Mouse (Mus musculus): Measurements from ENCODE around the gene Sis.

Gene Sis

DNA sequence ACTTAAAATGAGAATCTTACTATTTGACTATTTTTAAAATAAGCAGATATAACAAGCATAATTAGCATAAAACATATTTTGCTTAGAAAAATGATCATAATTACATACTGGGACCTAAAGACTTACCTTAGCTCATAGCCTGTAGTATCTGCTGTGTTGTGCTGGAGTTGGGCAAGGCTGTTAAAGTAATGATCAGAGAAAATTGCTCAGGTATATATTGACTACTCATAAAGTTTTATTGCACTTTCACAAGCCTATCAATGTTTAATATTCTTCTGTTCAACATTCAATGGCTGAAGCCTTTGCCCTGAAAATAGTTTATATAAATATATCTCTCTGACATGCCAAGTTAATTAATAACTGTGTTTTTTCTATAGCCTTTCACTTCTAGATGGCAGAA lies at the start of gene Sis:
Gene Sis (minus strand): TSS at position 189 of the 400 bp plus-strand sequence.
- DNase-seq (ENCODE audit: low spot score in 2 of 2) = no peak

GRCm38 (mm10) chr3:73006045-73006444 lies 38.4 kb upstream of the Sis start:
- DNase-seq (ENCODE audit: low spot score in 2 of 2) = no peak

DNA sequence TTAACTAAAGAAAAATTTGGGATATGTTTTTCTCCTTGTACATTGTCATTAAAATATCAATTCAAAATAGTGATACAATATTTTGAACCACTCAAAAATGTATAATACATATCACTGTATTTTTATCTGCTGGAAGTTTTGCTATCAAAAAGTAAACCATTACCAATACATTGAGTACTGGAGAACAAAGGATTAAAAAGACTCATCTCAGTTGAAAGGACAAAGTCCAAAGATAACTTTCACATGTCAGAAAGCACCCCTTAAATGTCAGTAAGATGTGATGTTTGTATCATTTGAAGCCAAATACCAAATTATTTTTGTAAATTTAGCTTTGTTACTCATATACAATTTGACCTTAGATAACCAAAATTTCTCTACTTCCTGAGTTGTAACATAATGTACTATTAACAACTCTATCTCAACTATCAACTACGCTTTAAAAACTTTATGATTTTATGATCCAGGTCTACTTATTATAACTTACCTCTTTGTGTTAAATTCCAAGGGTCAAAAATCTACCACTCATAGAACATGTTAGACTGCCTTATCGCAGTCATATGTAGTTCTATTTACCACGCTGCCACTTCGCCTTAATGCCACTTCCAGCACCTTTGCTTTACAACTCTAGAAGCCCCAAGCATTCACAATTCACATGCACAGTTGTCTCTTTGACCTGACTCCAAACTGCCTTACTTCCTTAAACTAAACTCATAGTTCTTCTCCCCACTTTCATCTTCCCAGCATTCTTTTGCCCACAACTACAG lies 35.5 kb upstream of the Sis start:
- DNase-seq (ENCODE audit: low spot score in 2 of 2) = no peak

DNA sequence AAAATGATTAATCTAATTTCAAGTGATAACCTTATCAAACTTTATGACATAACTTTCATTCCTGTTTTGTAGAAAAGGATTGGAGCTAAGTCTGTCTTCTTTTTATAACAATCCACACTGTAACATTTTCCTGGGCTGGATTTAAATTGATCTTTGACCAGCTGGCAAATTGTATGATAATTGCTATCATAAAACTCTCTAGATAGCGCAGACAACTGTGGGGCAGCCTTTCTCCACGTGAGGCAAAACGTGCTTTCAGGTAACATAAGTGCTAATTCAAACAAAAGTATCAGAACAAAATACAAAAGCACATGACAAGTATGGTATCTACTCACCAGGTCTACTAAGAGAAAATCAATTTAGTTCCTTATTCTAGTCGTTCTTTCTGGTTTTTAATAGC lies 29.9 kb upstream of the Sis start:
- DNase-seq (ENCODE audit: low spot score in 2 of 2) = no peak

DNA sequence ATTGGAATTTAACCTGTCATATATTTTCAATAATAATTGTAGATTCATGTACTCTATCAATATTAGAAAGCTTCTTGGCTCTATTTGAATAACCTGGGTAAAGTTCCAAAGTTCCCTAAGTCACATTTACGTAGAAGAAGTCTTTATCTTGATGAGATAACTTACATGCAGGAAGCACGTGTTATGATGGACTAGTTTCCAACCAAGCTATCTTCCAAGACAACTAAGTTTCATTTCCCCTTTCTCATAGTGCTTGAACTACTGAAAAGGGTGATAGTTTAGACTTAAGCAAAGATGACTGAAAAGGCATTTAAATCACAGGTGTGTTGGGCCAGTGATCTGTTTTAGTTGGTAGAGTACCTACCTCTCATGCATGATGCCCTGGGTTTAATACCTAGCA lies 23.3 kb upstream of the Sis start:
- DNase-seq (ENCODE audit: low spot score in 2 of 2) = no peak

- no peak for DNase-seq (ENCODE audit: low spot score in 2 of 2)
Measured at GRCm38 (mm10) chr3:72976602-72977001, 8.9 kb upstream of the Sis start.

- DNase-seq (ENCODE audit: low spot score in 2 of 2) = no peak
Measured at GRCm38 (mm10) chr3:72918919-72919526, 48.6 kb downstream of the Sis start.

DNA sequence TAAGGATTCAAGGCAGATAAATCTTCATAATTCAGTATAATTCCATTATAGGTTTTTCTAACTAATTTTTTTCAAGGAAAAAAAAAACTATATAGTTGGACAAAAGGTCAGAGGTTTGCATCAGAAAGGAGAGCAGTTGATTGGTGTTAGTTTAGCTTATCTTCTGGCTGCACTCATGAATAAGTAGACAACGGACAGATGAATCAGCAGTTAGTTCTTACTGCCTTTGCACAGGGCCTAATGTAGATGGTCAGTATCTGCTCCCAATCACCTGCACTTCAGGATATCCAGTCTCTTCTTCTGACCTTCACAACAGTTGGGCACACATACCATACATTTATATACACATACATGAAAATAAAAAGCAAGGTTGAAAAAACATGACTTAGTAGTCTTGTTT lies 85.2 kb downstream of the Sis start:
- DNase-seq (ENCODE audit: low spot score in 2 of 2) = no peak

GRCm38 (mm10) chr3:72868141-72868540 lies 99.5 kb downstream of the Sis start:
- DNase-seq (ENCODE audit: low spot score in 2 of 2) = no peak

- no peak for DNase-seq (ENCODE audit: low spot score in 2 of 2)
Measured at GRCm38 (mm10) chr3:72858738-72859137, 108.9 kb downstream of the Sis start.

DNA sequence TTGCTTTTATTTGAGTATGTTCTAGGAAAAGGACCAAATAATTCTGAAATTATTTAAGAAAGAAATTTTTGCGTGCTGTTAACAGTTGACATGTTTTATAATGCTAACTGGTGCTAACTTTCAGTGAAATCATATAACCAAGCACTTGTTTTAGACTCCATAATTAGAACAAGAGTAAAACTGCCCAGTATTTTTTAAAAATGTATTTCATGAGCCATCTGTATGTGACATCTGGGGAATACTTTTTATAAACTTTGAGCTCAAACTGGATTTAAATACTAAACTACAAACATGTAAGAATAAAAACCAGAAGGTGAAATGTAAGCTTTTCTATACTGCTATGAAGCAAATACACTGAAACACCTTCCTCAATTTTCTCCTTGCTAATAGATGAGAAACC lies 112.3 kb downstream of the Sis start:
- no peak for DNase-seq (ENCODE audit: low spot score in 2 of 2)

GRCm38 (mm10) chr3:72840641-72841040 lies 127.0 kb downstream of the Sis start:
- DNase-seq (ENCODE audit: low spot score in 2 of 2) = no peak

All from spleen, postnatal 10 days (tissue).